Mouse (Mus musculus) ES-E14 (cell line): ENCODE data around the gene Arhgef19.

ENCODE experiments used
- CHD2 ChIP-seq: IDR thresholded peaks from 2 replicates; pipeline ENCODE4 v1.6.1; 2014; ENCODE audit warnings: mild to moderate bottlenecking, low read depth, low read length, inconsistent platforms
- HCFC1 ChIP-seq: IDR thresholded peaks from 2 replicates; pipeline ENCODE4 v1.6.1; 2012; ENCODE audit warnings: low read length, inconsistent platforms, borderline replicate concordance; ENCODE audit not compliant: insufficient read depth
- MAFK ChIP-seq: IDR thresholded peaks from 2 replicates; pipeline ENCODE4 v1.6.1; 2014; ENCODE audit warnings: mild to moderate bottlenecking, low read depth, low read length, inconsistent platforms; ENCODE audit not compliant: insufficient read depth
- ZC3H11A ChIP-seq: IDR thresholded peaks from 2 replicates; pipeline ENCODE4 v1.6.1; 2012; ENCODE audit warnings: low read depth, mild to moderate bottlenecking, inconsistent platforms, low read length, borderline replicate concordance
- ZNF384 ChIP-seq: IDR thresholded peaks from 2 replicates; pipeline ENCODE4 v1.6.1; 2012; ENCODE audit warnings: low read depth, low read length, inconsistent platforms

DNA sequence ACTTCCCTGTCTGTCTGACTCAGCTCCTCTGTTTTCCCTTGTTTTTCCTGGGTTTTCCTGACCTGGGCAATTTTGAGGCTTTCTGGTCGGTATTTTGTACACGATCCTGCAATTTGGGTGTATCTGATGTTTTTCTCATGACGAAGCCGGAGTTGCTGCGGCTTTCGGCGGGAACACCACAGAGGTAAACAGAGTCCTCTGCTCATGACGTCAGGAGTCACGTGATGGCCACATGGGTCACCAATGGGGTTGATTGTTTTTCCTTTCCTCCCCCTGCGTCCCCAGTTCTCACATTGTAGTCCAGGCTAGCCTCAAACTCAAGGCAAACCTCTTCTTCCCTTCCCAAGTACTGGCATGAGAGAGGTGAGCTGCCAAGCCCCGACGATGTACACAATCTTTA lies 20.1 kb downstream of the Arhgef19 start:
- TF ChIP-seq ZNF384 (no peak), ZC3H11A (no peak), HCFC1 (no peak), CHD2 (no peak), MAFK (no peak)
